Mouse (Mus musculus): ENCODE data around the gene Drosha.

Drosha gene

GRCm38 (mm10) chr15:12829878-12830277 is 5.3 kb downstream of the Drosha start:
- DNase-seq (ENCODE audit: low read depth, low spot score): no peak

- no peak for DNase-seq (ENCODE audit: low read depth, low spot score)
These were observed 8.0 kb downstream of the Drosha start for GRCm38 (mm10) chr15:12832599-12832998.

- no peak for DNase-seq (ENCODE audit: low read depth, low spot score)
These were observed 8.8 kb downstream of the Drosha start for GRCm38 (mm10) chr15:12833385-12833784.

- DNase-seq (ENCODE audit: low read depth, low spot score): no peak
These were observed 9.6 kb downstream of the Drosha start for GRCm38 (mm10) chr15:12834231-12834630.

GRCm38 (mm10) chr15:12840737-12841136 is 16.1 kb downstream of the Drosha start:
- DNase-seq (ENCODE audit: low read depth, low spot score): peak; percentile 45

- DNase-seq (ENCODE audit: low read depth, low spot score): peak; percentile 11
These were observed 18.2 kb downstream of the Drosha start for GRCm38 (mm10) chr15:12842833-12843232.

- DNase-seq (ENCODE audit: low read depth, low spot score): no peak
These were observed 23.8 kb downstream of the Drosha start for GRCm38 (mm10) chr15:12848196-12848975.

GRCm38 (mm10) chr15:12849373-12849772 is 24.8 kb downstream of the Drosha start:
- no peak for DNase-seq (ENCODE audit: low read depth, low spot score)

- no peak for DNase-seq (ENCODE audit: low read depth, low spot score)
These were observed 28.9 kb downstream of the Drosha start for GRCm38 (mm10) chr15:12853471-12853870.

GRCm38 (mm10) chr15:12856780-12857179 is 32.2 kb downstream of the Drosha start:
- peak; percentile 44 for DNase-seq (ENCODE audit: low read depth, low spot score)

GRCm38 (mm10) chr15:12857840-12858516 is 33.4 kb downstream of the Drosha start:
- DNase-seq (ENCODE audit: low read depth, low spot score): no peak

GRCm38 (mm10) chr15:12858645-12859044 is 34.0 kb downstream of the Drosha start:
- no peak for DNase-seq (ENCODE audit: low read depth, low spot score)

- no peak for DNase-seq (ENCODE audit: low read depth, low spot score)
These were observed 37.4 kb downstream of the Drosha start for GRCm38 (mm10) chr15:12862061-12862460.

GRCm38 (mm10) chr15:12863669-12864068 is 39.1 kb downstream of the Drosha start:
- no peak for DNase-seq (ENCODE audit: low read depth, low spot score)

GRCm38 (mm10) chr15:12865595-12866314 is 41.1 kb downstream of the Drosha start:
- no peak for DNase-seq (ENCODE audit: low read depth, low spot score)

GRCm38 (mm10) chr15:12867269-12867668 is 42.7 kb downstream of the Drosha start:
- no peak for DNase-seq (ENCODE audit: low read depth, low spot score)

GRCm38 (mm10) chr15:12875442-12876176 is 51.0 kb downstream of the Drosha start:
- DNase-seq (ENCODE audit: low read depth, low spot score): no peak

GRCm38 (mm10) chr15:12876266-12876665 is 51.7 kb downstream of the Drosha start:
- no peak for DNase-seq (ENCODE audit: low read depth, low spot score)

GRCm38 (mm10) chr15:12876881-12877280 is 52.3 kb downstream of the Drosha start:
- no peak for DNase-seq (ENCODE audit: low read depth, low spot score)

GRCm38 (mm10) chr15:12877934-12878333 is 53.3 kb downstream of the Drosha start:
- no peak for DNase-seq (ENCODE audit: low read depth, low spot score)

GRCm38 (mm10) chr15:12878581-12878980 is 54.0 kb downstream of the Drosha start:
- DNase-seq (ENCODE audit: low read depth, low spot score): no peak

GRCm38 (mm10) chr15:12879937-12880336 is 55.3 kb downstream of the Drosha start:
- DNase-seq (ENCODE audit: low read depth, low spot score): no peak

All from CD4-positive, CD25-positive, alpha-beta regulatory T cell, adult 2 months (primary cell).